Mouse (Mus musculus) midbrain, embryonic 16.5 days (tissue): Measurements from ENCODE around the gene Sh3bgrl. TPM values are rescaled to one million over a fixed set of nuclear protein-coding genes. Genes with fewer than 3 reads are reported as not detected.

Source experiments
- ATAC-seq: fragments of 200-750 bp; cut with Nextera tagmentation; 2 replicates; pipeline ENCODE4 v1.8.0; 2017; ENCODE audit warnings: moderate TSS enrichment
- H3K27ac ChIP-seq: fragments of 300-500 bp; sonication (generic); 2 replicates; pipeline ENCODE4 v1.5.1; 2014; ENCODE audit warnings: mild to moderate bottlenecking, low read length, mixed read lengths
- H3K27me3 ChIP-seq: fragments of 300-500 bp; sonication (generic); 2 replicates; pipeline ENCODE4 v1.6.1; 2014; ENCODE audit warnings: low read depth, low read length, mixed read lengths; ENCODE audit not compliant: control insufficient read depth, insufficient read depth
- H3K36me3 ChIP-seq: fragments of 300-500 bp; sonication (generic); 2 replicates; pipeline ENCODE4 v1.6.1; 2014; ENCODE audit warnings: mild to moderate bottlenecking, low read length, moderate library complexity, mixed read lengths; ENCODE audit not compliant: control insufficient read depth, insufficient read depth
- H3K4me1 ChIP-seq: fragments of 300-500 bp; sonication (generic); 2 replicates; pipeline ENCODE4 v1.6.1; 2014; ENCODE audit warnings: mild to moderate bottlenecking, low read length, mixed read lengths; ENCODE audit not compliant: control insufficient read depth, insufficient read depth
- H3K4me2 ChIP-seq: fragments of 300-500 bp; sonication (generic); 2 replicates; pipeline ENCODE4 v1.6.1; 2014; ENCODE audit warnings: mild to moderate bottlenecking, low read length, mixed read lengths
- H3K4me3 ChIP-seq: fragments of 300-500 bp; sonication (generic); 2 replicates; pipeline ENCODE4 v1.5.1; 2014; ENCODE audit warnings: low read depth, mild to moderate bottlenecking, low read length, moderate library complexity, mixed read lengths
- H3K9ac ChIP-seq: fragments of 300-500 bp; sonication (generic); 2 replicates; pipeline ENCODE4 v1.6.1; 2014; ENCODE audit warnings: low read depth, low read length, mixed read lengths
- H3K9me3 ChIP-seq: fragments of 300-500 bp; sonication (generic); replicated peaks from 2 replicates; pipeline ENCODE4 v1.6.1; 2014; ENCODE audit warnings: mild to moderate bottlenecking, low read length, mixed read lengths; ENCODE audit not compliant: control insufficient read depth, poor library complexity, severe bottlenecking
- WGBS: fragments of 180-500 bp; shearing (Covaris S2); extraction: QIAGEN DNeasy Blood & Tissue Kit; methylation state at CpG from one replicate; pipeline ENCODE4 v1.1.7; 2014; 5-methylcytosine and 5-hydroxymethylcytosine counted together
- polyA plus RNA-seq: library from polyadenylated mRNA; unstranded; fragments of >200 nt; fragmentation: Nextera tagmentation; extraction: Ambion mirVana; gene quantifications from 2 replicates; pipeline ENCODE4 v1.2.1, GENCODE M21; 2015

The Sh3bgrl gene
- polyA plus RNA-seq, 1 experiment from 2014 or later = 215 TPM

DNA sequence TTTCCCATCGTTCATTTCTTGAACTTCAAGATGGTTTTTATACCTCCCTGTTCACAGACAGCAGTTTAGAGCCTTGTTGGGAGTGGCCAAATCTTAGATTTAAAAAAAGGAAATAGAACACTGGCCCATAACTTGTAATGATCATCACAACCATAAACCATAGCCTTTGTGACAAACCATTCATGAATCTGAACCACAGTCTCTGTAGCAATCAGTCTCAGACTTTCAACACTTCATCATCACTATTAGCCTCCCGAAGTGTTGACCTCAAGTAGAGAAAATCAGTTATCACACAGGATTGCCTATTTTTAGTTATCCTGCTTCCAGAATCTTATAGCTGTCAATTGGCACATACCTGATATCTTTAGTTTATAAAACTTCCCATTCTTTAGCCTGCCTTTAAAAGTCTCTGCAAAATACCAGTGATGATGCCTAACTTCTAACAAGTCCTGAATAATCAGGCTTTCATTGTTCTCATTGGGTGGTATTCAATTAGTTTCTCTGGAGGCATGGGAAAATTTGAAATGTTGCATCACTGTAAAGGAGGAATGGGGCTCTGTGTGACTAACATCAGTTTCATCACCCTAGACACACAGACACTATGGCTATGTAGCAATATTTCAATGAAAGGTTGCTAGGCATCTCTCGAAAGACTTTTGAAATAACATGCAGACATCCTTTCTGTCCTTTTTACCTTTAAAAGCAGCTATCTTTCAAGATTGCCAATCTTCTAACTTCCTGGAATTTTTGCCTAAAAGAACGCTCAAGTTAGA, 89.7 kb downstream of the Sh3bgrl start:
- no peaks in the 10 kb centered on the region for H3K9me3 ChIP-seq
- no peaks in the 10 kb centered on the region for H3K36me3 ChIP-seq
- no peak overlapping the region for H3K27ac ChIP-seq
- no peak overlapping the region for H3K9ac ChIP-seq
- WGBS = 84% methylated on average over 4 of the region's 4 CpGs
- H3K4me2 ChIP-seq = no peak overlapping the region
- no peak for ATAC-seq
- no peaks in the 10 kb centered on the region for H3K4me1 ChIP-seq
- no peak overlapping the region for H3K4me3 ChIP-seq
- no peaks in the 10 kb centered on the region for H3K27me3 ChIP-seq

DNA sequence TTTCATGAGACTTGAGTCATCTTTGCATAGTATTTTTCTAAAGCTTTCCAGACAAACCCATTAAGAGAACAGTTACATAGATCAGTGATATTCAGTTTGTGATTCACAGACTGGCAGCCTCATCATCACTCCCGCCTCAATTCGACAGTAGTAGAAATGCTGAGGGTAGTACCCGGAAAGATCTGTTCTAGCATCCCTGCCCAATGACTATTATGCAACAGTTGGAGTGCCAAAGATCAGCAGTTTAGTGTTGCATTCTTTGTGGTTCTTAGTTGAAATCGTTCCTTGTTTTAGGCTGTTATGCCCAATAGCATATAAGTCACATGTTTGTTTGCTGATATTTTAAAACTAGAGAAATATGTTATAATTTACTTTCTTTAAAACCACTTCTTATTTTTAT, 94.4 kb downstream of the Sh3bgrl start:
- H3K4me2 ChIP-seq = no peak overlapping the region
- no peak overlapping the region for H3K27ac ChIP-seq
- 86% methylated on average over 4 of the region's 4 CpGs for WGBS
- no peaks in the 10 kb centered on the region for H3K27me3 ChIP-seq
- H3K36me3 ChIP-seq = no peaks in the 10 kb centered on the region
- no peak overlapping the region for H3K4me3 ChIP-seq
- ATAC-seq = no peak
- H3K9me3 ChIP-seq = no peaks in the 10 kb centered on the region
- H3K9ac ChIP-seq = no peak overlapping the region
- H3K4me1 ChIP-seq = no peaks in the 10 kb centered on the region

DNA sequence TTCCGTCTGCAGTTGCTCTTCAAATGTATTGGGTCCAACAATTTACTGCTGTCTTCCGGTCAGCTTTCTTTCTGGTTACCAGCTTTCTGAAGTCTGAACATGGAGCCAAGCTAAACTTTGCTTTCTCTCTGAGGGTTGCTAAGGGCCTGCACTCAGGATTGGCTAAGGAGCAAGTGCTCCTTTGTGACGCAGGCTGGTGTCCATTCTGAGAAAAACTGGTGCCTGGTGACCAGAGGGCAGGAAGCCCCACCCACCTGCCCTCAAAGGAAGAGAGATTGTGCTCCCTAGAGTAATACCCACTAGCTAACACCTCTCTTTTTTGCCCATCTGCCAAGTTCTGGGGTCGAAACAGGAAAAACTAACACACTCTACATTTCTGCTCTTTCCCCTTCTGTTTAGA, 95.8 kb downstream of the Sh3bgrl start:
- Histone ChIP-seq H3K4me1 (no peaks in the 10 kb centered on the region), H3K4me2 (no peak overlapping the region), H3K27ac (no peak overlapping the region), H3K36me3 (no peaks in the 10 kb centered on the region), H3K27me3 (no peaks in the 10 kb centered on the region), H3K9ac (no peak overlapping the region), H3K9me3 (no peaks in the 10 kb centered on the region), H3K4me3 (no peak overlapping the region)
- 71% methylated on average over 4 of the region's 4 CpGs for WGBS
- ATAC-seq = no peak

DNA sequence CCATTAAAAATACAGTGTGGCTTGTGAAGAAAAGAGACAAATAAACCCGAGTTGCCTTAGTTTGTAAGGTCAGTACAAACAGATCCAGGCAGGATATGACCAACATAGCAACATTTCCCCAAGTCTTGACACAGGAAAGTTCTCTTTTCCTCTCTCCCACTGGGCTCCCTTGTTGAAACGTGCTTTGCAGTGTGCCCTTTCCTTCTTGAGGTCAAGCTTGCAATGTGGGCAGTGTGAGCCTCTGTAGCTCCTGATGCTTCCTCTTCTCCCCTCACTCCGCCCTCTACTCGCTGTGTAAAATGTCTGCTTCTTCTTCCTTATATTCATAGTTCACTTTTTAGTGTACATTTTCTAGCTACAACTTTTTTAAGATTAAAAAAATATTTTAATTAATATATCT, 96.3 kb downstream of the Sh3bgrl start:
- Histone ChIP-seq H3K9me3 (no peaks in the 10 kb centered on the region), H3K36me3 (no peaks in the 10 kb centered on the region), H3K27ac (no peak overlapping the region), H3K4me2 (no peak overlapping the region), H3K27me3 (no peaks in the 10 kb centered on the region), H3K4me3 (no peak overlapping the region), H3K9ac (no peak overlapping the region), H3K4me1 (no peaks in the 10 kb centered on the region)
- ATAC-seq = no peak
- 71% methylated on average over 4 of the region's 4 CpGs for whole genome bisulfite sequencing

DNA sequence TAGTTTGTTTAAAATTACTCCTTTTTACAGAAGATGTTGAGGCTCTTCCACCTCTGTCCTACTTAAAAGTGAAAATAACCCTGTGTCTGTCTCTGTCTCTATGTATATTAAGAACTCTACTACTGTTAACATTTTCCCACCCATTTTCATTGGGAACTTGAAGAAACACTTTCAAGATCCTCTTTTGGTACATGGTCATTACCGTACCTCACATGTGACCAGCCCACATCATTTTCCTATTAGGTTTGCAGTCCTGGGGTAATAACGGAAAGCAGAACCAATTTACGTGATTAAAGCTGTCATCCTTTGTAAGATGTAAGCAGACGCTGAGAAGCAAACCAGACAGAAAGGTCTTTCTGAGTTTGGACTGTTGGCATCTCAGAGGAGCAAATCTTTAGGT, 101.3 kb downstream of the Sh3bgrl start, which contains the start of gene Gm6377:
TSS of gene Gm6377 (plus strand) at position 289 of the 400 bp plus-strand sequence.
- Histone ChIP-seq H3K4me2 (no peak within 1 kb of the TSS), H3K36me3 (no peaks in the 10 kb centered on the region), H3K4me1 (no peaks in the 10 kb centered on the region), H3K4me3 (no peak within 1 kb of the TSS), H3K9ac (no peak within 1 kb of the TSS), H3K9me3 (no peaks in the 10 kb centered on the region), H3K27ac (no peak within 1 kb of the TSS), H3K27me3 (no peaks in the 10 kb centered on the region)
- 81% methylated on average over 4 of the region's 4 CpGs for WGBS
- ATAC-seq = no peak

DNA sequence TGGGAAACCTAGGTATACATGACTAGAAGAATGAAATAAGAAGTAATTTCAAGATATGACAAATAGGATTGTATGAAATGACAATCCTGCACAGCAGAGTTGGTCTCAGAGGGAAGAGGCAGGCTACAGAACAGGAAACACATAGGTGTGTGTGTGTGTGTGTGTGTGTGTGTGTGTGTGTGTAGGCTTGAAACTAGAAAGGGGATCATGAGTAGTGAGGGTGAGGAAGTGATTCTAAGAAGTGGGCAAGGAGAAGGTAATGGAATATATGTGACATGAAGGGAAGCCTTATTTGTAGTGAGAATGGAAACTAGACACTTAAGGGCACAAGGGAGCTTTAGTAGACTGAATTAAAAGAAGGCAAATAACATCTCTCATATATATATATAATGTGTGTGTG, 112.7 kb downstream of the Sh3bgrl start:
- Histone ChIP-seq H3K36me3 (no peaks in the 10 kb centered on the region), H3K9me3 (no peaks in the 10 kb centered on the region), H3K9ac (no peak overlapping the region), H3K27me3 (no peaks in the 10 kb centered on the region), H3K27ac (no peak overlapping the region), H3K4me1 (no peaks in the 10 kb centered on the region), H3K4me2 (no peak overlapping the region), H3K4me3 (no peak overlapping the region)
- no peak for ATAC-seq

DNA sequence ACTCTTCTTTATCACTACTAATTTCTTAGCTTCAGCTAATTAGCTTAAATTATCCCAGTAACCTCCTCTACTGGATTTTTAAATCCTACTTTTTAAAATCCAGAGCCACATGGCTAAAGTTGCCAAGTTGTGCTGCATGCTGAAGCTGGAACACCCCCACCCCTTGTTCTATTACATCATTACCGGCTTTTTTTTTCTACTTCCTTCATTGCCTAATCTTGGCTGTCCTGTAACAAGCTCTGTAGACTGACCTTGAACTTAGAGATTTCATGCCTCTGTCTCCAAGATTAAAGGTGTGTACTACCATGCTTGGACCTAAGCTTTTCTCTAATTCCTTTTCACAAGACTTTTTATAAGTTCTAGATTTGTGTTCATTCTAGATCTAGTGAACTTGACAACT, 133.6 kb downstream of the Sh3bgrl start:
- Histone ChIP-seq H3K27ac (no peak overlapping the region), H3K4me3 (no peak overlapping the region), H3K27me3 (no peaks in the 10 kb centered on the region), H3K9ac (no peak overlapping the region), H3K4me2 (no peak overlapping the region), H3K36me3 (no peaks in the 10 kb centered on the region), H3K9me3 (no peaks in the 10 kb centered on the region), H3K4me1 (no peaks in the 10 kb centered on the region)
- ATAC-seq = no peak
- WGBS = 96% methylated on average over 1 of the region's 1 CpGs

DNA sequence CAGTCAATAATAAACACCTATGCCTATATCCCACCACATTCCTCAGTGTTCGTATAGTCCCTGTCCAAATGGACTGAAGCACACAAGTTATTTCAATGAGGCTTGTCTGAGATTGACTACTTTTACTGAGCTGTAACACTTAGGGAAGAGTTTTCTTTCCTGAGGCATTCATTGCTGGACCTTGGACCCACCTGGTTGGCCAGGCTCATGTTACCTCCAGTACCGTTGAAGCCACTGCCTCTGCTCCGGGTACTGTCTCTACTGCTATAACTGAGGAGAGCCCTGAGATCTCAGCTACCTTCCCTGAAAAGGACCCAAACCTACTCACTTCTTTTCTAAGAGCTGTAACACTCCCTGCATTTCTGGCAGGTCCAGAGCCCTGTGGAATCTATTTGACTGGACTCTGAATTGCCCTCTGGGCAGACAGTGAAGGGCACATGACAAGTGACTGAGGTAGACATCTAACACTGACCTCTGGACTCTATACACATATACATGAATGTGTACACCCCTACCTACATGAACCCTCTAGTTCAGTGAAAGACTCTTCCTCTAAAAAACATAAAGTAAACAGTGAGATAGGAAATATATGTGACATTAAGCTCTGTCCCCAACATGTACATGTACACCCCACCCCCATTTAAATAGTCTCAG, 140.3 kb downstream of the Sh3bgrl start:
- H3K27ac ChIP-seq = no peak overlapping the region

DNA sequence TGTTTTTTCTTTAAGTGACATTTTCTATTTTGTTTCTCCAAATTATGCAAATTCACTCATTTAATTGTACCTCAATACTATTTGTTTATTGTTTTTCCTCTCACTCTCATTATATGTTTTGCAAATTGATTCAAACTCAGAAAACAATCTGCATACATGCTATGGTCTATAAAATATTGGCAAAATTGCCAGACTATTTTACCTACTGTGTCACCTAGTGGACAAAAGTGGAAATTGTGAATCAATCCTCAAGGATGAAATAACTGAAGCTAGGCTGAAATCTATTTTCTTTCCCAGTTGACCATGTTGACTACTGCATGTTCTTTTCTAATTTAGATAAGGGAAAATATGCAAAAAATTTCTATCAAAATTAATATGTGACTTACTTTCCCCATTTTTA, 143.0 kb downstream of the Sh3bgrl start:
- H3K9me3 ChIP-seq = no peaks in the 10 kb centered on the region
- H3K27ac ChIP-seq = no peak overlapping the region
- ATAC-seq = no peak
- no peak overlapping the region for H3K4me2 ChIP-seq
- no peak overlapping the region for H3K9ac ChIP-seq
- no peak overlapping the region for H3K4me3 ChIP-seq
- H3K27me3 ChIP-seq = no peaks in the 10 kb centered on the region
- H3K36me3 ChIP-seq = no peaks in the 10 kb centered on the region
- H3K4me1 ChIP-seq = no peaks in the 10 kb centered on the region

More for the DNA sequence above, 140.3 kb downstream of the Sh3bgrl start:
- no peak for ATAC-seq
- no peak overlapping the region for H3K4me3 ChIP-seq
- H3K4me1 ChIP-seq = no peaks in the 10 kb centered on the region
- H3K4me2 ChIP-seq = no peak overlapping the region
- H3K27me3 ChIP-seq = no peaks in the 10 kb centered on the region
- WGBS = 92% methylated on average over 3 of the region's 3 CpGs
- no peaks in the 10 kb centered on the region for H3K36me3 ChIP-seq
- no peaks in the 10 kb centered on the region for H3K9me3 ChIP-seq
- no peak overlapping the region for H3K9ac ChIP-seq
